Mouse (Mus musculus) brain, embryonic 14.5 days (tissue): ENCODE measurements around the gene 4930572O03Rik.
"Not testable (repeated sequence)": the region's sequence is repeated elsewhere in the genome, so short reads cannot be mapped to it uniquely, and the experiment has no call there.

Source experiments
- CTCF ChIP-seq: fragments of 200-500 bp; IDR thresholded peaks from 2 replicates; pipeline ENCODE4 v1.5.1; 2012; ENCODE audit warnings: inconsistent platforms, mild to moderate bottlenecking, moderate library complexity, borderline replicate concordance; ENCODE audit not compliant: insufficient read depth, insufficient read length; ENCODE audit errors: extremely low read depth
- POLR2A ChIP-seq: fragments of 200-500 bp; IDR thresholded peaks from 2 replicates; pipeline ENCODE4 v1.6.1; 2012; ENCODE audit warnings: mild to moderate bottlenecking, inconsistent platforms, borderline replicate concordance; ENCODE audit not compliant: poor library complexity, insufficient read depth, insufficient read length, severe bottlenecking; ENCODE audit errors: extremely low read depth

DNA sequence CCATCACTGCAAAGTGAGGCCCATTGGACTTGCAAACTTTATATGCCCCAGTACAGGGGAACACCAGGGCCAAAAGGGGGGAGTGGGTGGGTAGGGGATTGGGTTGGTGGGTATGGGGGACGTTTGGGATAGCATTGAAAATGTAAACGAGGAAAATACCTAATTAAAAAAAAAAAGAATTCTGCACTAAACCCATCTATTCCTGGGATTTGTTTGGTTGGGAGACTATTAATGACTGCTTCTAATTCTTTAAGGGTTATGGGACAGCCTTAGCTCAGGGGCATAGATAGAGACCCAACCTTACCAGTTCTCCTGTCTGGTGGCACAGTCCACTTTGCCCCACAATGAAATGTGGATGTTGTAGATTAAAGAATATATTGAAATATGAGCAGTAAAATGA is 40.9 kb upstream of the 4930572O03Rik start:
- TF ChIP-seq CTCF, POLR2A: not testable (repeated sequence)
